Mouse (Mus musculus): ENCODE measurements around the gene Kif22.
A peak's percentile ranks its signal among the peaks of the same experiment; 100 is the strongest.

Kif22 gene

DNA sequence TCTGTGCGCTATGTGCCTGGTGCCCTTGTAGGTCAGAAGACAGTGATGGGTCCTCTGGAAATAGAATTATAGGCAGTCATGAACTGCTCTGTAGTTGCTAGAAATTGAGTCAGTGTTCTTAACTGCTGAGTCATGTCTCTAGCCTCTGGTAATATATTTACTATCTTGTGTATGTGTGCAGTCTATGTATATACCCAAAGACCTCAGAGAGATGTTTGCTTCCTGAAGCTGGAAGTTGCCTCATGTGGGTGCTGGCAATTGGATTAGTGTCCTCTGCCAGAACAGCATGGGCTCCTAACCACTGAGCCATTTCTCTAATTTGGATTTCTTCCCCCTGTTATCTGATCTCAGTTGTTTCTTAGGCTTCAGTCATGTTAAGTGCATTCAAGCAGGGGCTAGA is 12.1 kb downstream of the Kif22 start:
- no peak for DNase-seq

DNA sequence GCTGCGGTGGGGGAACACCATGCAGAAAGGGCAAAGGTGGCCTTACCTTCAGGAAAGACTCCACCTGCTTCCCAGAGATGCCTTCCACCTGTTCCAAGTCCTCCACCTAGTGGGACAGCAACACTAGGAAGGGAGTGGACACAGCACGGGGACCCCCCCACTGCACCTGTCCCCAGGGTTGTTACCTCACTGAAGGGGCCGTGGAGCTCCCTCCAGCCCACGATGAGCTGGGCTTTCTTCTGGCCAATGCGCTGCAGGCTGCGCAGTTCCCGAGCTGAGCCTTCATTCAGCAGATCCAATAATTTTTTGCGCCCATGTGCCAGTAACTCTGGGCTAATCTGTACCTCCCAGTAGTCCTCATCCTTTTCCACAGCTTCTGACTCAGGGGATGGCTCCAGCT is 14.4 kb downstream of the Kif22 start:
- DNase-seq: no peak

DNA sequence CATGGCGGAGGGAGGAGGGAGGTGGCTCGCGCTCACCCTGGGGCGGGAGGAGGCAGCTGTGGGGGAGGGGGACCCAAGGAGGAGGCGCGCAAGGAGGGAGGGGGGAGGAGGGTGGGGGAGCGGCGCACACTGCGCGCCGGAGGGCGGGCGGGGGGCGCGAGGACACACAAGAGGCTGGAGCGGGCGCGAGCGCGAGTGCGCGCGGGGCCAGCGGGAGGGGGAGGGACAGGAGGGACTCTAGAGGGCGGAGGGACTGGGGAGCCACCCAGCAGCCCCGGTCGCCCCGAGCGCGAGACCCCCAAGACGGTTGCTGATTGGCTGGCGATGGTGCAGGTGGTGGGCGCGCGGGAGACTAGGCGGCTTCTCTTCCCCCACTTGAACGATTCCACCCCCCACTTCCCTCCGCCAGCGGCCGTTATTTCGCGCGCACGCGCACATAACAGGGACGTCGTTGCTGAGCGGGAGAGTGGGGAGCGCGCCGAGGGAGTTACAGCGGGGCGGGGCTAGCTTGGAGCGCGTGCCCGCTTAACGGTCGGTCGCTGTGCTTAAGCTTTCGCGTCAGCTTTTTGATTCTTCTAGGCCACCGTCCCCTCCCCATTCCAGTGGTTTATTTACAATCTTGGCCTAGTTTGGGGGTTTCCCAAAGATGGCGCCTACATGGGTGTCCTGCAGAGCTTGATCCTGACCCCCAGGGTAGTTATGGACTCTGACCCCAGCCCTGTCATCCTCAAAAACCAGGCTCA is 15.1 kb downstream of the Kif22 start, which contains the start of gene Maz:
Gene Maz (minus strand): TSS at position 54 of the 743 bp plus-strand sequence.
- DNase-seq: peak; percentile 98

DNA sequence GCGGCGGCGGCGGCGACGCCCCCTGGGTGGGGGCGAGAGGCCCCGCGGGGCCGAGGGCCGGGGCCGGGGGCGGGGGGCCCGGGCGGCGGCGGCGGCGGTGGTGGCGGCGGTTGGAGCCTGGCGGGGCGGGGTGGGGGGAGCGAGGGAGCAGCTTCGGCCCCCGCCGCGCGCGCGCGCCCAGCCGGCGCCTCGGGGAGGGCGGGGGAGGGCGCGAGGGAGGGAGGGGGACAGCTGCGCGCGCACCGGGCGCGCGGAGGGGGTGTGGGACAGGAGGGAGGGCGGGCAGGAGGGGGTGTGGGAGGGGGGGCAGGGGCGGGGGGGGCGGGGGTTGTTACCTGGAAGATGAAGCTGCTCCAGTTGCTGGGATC is 15.7 kb downstream of the Kif22 start:
- DNase-seq: peak; percentile 93

DNA sequence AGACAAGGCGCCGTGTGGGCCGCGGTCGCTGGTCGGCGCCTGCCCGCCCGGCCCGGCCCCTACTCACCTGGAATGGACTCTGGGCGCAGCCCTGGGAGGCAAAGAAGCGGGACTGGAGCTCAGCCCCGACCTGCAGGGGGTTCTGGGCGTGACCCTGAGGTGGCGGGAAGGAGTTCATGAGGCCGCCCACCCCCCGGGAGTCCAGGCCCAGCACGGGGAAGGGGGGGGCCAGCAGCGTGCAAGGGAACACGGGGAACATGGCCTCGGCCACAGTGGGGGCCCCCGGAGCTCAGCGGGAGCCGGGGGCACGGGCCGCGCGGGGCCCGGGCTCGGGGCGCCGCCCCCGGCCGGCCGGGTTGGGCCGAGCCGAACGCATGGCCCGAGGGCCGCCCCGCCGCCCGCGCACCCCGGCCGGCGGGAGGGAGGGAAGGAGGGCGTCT is 16.1 kb downstream of the Kif22 start:
- peak; percentile 77 for DNase-seq

DNA sequence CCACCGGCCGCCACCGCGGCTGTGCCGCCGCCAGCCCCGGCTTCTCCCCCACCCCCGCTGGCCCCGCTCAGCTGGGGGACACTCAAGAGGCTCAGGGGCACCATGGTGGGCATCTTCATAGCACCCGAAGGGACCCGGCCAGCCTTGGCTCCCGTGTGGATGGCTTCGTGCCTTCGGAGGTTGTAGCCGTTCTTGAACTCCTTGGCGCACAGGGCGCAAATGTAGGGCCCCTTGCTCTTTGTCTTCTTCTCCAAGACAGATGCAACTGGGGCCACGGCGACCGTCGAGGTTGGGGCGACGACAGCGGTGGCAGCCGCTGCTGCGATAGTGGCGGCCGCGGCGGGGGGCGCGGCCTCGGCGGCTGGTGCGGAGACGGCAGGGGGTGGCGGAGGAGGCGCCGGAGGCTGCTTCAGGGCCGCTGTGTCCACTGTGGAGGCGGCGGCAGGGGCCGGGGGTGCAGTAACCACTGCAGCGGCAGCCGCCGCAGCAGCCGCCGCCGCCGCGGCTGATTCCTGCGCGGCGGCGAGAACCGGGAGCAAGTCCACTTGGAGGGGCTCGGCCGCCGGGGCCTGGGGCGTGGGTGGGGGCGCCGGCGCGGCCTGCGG is 16.6 kb downstream of the Kif22 start:
- peak; percentile 69 for DNase-seq

DNA sequence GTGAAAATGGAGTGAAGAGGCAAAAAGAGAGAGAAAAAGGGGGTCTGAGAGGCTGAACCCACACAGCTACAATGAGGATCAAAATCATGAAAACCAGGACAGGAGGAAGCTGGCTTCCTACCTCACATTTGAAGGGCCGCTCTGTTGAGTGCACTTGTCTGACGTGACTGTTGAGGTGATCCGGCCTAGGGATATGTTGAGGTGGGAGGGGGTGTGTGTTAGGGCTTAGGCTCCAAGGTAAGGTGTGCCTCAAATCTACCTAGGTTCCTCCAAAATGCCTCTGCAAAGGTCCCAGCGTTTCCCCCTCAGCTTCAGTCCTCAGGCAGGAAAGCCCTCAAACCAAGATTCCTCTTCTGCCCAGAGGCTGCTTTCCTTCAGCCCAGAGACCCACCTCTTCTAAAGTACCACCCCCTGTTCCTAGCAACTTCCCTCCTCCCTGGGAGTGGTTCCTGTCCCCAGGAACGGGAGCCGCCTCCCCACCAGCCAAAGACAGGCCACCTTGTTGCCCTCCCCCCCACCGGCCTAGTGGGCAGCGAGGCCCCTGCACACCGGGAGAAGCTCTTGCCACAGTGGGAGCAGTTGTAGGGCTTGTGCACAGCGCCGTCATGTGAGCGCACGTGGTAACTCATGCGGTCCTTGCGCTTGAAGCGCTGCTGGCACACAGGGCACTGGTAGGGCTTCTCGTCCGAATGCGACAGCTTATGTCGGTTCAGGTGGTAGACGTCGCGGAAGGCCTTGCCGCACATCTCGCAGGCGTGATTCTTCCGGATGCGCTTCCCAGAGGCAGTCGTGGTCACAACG is 17.3 kb downstream of the Kif22 start:
- DNase-seq: peak; percentile 83

DNA sequence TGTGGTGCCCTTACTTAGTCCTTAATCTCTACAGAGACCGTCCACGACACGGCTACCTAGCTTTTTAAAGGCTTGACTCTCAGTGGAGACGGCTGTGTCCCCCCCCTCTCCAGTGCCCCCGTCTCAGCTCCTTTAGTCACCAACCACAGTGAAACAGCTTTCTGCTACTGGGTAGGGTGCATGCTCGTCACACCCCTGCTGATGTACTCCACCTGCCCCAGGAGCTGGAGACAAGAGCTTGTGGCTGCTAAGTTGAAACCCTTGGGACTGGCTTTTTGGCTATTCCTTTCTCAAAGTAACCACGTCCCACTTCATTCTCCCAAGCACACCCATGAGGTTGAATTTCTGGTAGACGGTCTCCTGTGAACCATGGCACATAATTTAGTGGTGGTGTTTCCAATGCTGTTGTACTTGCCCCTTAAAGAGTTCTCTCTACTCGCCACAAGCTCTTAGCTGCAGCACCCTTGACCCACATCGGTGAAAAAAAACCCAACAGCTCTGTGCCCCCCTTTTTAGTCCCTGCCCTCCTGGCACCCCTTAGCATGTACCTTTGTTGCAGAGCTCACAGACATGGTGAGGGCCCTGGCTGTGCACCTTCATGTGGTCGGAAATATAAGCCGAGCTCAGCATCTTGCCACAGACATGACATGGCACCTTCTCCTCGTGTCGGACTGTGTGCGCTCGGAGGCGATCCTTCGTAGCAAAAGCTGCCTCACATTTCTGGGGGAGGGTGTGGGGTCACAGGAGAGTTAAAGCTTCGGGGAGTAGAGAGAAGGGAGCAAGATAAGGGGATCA is 18.2 kb downstream of the Kif22 start:
- no peak for DNase-seq

DNA sequence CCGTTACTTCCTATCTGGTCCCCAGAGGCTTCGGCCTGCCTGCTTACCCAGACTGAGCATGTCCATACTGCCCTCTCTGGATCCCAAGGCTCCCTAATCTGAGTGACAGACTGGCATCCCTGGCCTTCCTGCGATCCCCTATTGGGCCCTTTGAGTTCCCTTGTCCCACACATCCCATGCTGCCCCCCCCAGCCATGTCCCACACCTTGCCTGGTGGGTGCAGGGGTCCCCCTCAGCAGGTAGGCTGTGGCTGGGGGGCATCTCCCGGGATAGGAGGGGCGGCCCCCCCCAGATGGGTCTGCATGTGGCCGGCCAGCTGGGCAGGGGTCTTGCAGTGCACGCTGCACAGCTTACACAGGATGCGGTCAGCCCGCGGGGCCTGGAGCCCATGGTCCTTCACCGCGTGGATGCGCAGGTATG is 19.0 kb downstream of the Kif22 start:
- no peak for DNase-seq

DNA sequence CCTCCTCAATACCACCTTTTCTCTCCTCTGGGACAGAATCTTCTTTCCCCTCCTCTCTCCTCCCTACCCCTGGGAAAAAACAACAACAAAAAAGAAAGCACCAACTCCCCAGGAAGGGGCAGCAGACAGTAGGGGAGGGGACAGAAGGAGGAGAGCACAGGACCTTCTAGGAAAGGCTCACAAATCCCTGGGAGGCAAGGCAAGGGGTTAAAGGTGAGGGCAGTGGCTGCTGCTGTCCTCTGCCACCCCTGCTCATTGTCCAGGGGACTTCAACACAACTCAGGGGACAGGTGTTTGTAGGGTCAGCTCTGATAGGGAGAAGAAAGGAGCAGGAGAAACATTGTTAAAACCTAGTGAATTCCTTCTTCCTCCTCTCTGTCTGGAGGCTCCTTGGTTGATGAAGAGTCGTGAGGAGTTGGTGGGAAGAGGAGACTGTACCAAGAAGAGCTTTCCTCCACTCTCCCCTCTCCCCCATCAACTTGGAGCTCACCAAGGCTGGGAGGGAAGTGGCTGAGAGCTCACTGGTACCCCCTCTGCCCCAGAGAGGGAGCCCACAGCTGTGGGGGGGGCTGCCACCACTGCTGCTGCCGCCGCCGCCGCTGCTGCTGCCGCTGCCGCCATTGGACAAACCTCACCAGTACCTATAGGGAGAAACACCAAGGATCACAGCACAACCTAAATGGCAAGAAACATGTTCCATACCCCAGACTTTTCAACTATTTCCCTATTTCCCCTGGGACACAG is 19.6 kb downstream of the Kif22 start:
- DNase-seq: no peak

DNA sequence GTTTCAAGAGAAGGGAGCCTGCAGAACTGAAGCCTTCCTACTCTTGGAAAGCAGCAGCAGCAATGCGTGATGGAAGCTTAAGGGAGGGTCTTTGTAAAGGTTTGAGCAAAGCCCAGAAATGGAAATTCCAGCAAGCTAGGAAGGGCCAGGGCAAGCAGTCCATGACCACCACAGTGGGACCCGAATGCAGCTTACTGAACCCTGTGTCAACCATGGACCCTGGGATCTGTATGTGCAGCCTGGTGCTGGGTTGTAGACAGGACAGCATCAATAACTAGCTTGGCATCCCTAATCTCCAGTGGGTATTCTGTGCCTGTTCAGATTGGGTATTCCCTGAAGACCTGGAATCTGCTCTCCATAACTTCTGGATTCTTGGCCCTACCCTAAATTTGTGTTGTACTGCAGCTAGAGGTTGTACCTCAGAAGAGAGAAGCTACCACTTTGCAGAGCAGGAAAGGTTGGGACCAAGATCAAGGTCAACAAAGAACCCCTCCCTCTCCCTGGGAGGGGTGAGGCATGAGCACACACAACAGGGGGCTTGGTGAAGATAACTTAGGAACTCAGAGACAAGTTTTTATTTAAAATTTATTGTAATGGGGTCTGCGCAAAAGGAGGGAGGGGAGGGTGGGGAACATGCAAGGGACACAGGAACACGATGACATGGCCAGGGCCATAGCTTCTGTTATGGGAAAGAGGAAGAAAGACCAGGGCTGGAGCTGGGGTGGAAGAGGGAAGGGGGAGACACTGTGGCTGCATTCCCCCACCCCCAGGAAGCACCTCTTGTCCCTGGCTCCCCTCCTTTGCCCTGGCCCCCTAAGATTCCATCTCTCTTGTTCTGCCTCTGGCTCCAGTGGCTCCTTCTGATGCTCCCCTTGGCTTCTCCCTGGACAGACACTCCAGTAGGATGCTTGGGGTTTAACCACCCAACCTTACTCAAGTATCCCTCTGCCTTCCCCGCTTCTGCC is 20.4 kb downstream of the Kif22 start:
- DNase-seq: no peak

DNA sequence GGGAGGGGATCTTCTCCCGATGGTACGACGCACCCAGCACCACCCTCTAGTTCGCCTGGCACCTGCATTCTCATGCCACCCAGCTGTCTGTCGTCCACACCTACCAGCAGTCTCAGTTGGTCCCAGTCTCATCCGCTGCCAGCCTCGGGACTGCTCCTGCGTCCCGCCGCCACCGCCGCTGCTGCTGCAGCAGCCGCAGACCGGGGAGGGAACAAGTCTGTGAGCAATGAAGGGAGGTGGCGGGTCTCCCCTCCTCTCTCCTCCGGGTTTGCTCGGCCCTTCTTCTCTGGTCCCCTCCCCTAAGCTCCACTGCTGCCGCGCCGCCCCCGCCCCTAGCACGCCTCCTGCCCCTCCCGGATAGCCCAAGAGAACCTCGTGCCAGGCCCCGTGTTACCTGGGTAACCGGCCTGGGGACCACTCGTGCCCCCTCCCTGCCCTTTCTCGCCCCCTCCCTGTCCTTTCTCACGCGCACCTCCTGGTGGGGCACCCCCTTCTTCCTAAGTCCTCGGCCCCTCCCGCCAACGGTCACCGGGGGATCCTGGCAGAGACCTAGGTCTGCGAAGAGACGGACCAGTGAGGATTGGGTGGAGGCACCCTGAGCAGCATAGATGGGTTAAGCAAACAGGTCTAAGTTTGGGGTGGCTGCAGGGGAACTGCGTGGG is 21.2 kb downstream of the Kif22 start, which contains the start of the genes Gm42742 and Prrt2:
Gene Gm42742 (minus strand): TSS at position 197 of the 662 bp plus-strand sequence.
Gene Prrt2 (minus strand): TSS at position 311 of the 662 bp plus-strand sequence.
- peak; percentile 69 for DNase-seq

DNA sequence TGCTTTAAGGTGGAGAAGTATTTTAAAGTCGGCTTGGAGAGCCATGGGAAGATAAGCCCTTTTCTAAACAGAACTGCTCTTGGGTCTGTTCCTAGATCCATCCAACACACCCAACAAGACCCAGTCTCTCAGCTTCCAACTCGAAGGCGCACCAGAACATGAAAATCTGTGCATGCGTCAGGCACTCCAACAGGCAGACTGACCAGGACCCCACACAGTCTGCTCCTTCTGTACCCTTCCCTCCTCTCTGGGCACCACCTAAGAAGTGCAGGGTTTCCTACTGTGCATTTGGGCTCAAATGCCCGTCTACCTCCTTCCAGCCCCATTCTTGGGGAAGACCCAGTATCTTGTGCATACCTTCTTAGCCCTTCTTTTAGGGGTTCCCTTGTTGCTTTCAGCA is 21.8 kb downstream of the Kif22 start:
- DNase-seq: no peak

DNA sequence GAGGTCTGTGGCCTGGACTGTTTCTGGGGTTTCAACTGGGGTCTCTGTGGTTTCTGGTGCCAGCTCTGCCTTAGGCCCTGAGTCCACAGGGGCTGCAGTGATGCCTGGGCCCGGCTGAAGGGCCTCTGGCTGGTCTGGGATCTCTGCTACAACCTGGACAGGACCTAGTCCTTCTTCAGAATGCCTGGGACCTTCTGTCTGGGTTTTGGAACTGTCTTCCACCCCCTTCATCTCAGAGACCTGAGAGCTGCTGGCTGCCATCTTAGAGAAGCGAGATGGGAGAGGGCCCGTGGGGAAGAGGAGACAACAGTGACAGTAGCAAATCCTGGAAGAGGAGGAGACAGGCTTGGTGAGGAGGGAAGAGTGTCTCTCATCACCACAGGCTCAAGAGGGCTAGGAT is 22.2 kb downstream of the Kif22 start:
- no peak for DNase-seq

DNA sequence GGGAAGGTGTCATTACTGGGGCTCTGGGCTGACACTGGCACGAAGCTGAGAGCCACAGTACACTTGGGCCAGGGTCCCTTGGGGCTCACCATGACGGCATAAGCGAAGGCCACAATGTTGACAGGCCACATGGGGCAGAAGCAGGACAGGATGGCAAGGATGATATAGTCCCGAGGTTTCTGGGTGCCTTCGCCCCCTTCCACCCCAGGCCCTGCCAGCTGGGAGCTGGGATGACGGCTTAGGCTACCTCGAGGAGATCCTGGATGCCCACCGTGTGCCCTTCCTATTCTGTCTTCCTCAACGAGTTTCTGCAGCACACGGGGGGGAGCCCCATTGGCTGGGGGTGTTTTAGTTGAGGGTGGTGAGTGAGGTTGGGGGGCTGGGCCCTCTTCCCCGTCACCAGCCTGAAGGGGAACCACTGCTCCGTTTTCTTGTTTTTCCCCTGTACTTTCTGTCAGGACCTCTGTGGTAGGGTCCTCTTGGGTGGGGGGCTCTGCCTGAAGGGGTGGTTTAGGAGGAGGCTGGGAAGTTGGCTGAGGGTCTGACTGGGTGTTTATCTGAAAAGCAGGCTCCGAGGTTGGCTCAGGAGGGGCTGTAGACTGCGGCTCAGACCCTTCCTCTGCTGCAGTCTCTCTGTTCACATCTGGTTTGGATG is 22.8 kb downstream of the Kif22 start:
- DNase-seq: no peak

DNA sequence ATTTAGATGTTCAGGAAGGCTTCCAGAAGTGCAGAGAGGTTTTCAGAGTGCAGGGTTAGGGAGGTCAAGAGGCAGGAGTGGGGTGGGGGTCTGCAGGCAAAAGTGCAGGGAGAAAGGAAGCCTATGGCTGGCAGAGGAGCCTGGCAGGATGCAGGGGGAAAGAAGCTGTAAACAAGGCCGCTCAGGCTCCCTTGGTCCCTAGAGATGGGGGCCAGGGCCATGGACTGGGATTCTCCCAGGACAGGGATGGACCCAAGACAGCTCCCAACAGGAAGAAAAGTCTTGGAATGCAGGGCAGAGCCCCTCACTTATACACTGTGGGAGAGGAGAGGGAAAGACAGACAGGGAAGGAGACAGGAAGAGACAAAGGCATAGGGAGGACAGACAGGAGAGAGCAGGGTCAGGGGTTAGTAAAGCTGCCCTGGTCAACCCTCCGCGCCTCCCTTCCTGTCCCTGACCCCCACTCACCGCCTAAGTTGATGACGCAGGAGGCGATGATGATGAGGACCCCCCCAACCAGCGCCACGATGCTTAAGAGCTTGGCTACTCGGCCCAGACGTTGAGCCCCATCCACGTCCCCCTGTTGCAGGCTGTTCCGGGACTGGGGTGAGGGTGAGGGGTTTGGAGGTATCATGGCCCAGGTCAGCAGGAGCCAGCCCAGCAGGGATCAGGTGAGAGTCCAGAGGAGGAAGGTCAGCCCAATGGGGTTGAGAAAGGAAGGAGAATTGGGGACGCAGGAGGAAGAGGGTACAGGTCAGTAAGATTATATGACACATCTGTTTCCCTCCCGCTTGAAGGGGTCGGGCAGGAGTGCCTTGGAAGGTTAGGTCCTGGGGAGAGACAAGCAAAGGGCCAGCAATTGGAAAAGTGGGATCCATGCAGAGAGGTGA is 23.6 kb downstream of the Kif22 start:
- no peak for DNase-seq

DNA sequence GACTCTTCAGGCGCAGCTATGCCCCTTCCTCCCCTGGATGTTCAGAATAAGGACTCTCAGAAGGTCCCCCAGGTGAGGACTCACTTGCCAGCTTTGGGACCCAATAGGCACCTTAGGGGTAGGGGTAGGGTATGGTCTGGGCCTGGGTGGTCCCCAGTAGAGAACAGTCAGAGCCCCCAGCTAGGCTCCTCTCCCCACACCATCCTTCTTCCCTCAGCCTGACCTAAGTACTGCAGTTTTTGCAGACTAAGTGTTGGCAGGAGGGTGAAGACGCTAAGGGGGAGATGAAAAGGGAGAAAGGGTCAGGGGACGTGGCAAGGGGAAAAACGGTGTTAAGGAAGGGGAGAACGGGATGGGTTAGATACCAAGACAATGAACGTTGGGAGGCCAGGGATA is 24.3 kb downstream of the Kif22 start:
- DNase-seq: no peak
